Mouse (Mus musculus) cerebellum, postnatal 14 days (tissue): Measurements from ENCODE around the gene Anxa5.

Source experiments
- DNase-seq, 2 experiments: peaks; one replicate each; pipeline ENCODE4 v3.0.0; 2021; ENCODE audit warnings: mixed read lengths in 2 of 2

The Anxa5 gene

DNA sequence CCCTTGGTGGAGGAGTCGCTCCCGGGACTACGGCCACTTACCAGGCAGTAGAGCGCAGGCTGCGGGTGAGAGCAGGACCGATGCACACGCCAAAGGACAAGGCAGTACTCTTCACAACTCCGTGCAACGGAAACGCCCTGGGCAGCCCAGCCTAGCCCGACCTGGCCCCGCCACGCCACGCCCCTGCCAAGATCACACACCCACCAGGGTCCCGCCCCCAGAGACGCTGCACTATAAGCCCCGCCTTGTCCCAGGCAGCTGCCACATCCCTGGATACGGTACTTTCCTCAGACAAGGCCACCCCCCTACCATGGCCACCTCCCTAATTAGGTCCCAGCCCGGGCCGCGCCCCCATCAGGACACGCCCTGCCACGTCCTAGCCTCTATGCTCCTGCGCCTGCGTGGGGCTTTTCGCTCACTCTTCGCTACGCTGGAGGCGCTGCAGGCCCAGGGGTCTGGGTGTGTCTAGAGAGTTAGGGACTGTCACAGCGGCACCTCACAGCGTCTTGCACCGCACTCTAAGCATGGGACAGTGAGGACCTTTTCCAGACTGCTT is at the start of gene Anxa5, which contains the start of gene 1810062G17Rik:
Gene Anxa5, minus strand, starts transcription at position 363 of the 556 bp plus-strand sequence.
Gene 1810062G17Rik, plus strand, starts transcription at position 406 of the 556 bp plus-strand sequence.
- DNase-seq, result peak; percentile 85

GRCm38 (mm10) chr3:36524466-36524865 is 48.8 kb upstream of the Anxa5 start:
- no peak for DNase-seq

GRCm38 (mm10) chr3:36522137-36522536 is 46.4 kb upstream of the Anxa5 start:
- no peak for DNase-seq

GRCm38 (mm10) chr3:36521073-36522060 is 45.7 kb upstream of the Anxa5 start, which contains the start of gene Gm11549:
TSS of gene Gm11549 (minus strand) at chr3:36521813.
- DNase-seq, result peak; percentile 15 to 31

GRCm38 (mm10) chr3:36516196-36516595 is 40.5 kb upstream of the Anxa5 start:
- no peak for DNase-seq

DNA sequence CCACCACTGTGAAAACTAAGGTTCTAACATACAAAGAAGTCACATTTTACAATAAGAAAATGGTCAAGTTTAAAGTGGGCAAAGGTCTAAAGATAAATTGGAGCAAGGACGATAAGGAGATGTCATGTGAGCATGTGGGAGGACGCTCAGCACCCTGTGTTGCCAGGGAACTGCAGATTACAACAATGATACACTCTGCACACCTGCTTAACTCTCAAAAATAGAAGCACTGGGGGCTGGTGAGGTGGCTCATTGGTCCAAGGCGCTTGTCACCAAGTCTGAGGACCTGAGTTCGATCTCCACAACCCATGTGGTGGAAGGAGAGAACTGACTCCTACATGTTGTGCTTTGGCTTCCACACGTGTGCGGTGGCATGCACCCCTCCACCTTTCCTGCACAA is 35.8 kb upstream of the Anxa5 start:
- no peak for DNase-seq

DNA sequence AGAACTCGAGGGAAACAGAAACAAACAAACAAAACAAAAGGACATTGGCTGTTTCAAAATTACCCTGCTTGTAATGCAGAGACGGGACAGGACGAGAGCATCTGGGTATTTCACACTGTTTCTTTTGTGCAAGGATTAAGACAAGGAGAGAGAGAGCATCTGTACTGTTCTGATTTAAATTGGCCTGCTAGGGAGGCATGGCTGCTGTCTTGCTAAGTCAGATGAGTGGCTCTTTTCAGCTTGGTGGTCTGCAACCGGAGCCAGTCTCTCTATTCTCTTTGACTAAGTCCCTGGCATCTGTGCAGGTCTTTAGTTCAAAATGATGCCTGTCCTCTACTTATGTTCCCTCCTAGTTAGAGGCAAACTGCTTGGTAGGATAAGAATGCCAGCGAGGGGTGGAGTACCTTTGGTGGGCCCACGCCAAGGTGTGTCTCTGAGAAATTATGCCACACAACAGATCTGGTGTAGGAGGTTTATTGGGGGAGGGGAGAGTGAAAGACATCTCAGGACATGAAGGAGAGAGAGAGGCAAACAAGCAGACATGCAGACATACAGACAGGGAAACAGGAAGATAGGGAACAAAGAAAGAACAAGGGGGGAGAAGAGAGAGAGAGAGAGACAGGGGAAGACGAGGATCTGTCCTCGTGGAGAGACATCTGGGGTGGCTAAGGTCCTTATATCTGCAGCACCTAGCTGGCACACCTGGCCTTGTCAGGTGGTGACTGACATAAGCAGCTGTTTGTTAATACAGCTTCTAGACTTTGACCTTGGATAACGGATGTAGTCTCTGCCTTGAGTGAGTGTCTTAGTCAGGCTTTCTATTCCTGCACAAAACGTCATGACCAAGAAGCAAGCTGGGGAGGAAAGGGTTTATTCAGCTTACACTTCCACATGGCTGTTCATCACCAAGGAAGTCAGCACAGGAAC is 30.4 kb upstream of the Anxa5 start:
- no peak for DNase-seq

DNA sequence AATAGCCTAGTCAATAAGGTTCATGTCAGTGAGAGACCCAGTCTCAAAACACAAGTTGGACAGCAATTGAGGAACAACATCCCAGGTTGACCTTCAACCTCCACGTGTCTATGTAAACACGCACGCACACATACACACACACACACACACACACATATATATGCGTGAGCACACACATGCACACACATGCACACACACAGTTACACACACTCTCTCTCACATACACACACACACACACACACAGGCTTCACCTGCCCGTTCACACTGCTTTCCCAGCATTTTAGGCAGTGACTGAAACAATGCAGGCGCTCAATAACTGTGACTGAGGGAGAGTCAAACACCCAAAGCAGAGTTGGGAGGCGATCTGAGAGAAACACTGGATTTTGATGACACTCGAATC is 29.6 kb upstream of the Anxa5 start:
- DNase-seq, result no peak

- no peak for DNase-seq
Measured at GRCm38 (mm10) chr3:36501546-36501945, 25.9 kb upstream of the Anxa5 start.

DNA sequence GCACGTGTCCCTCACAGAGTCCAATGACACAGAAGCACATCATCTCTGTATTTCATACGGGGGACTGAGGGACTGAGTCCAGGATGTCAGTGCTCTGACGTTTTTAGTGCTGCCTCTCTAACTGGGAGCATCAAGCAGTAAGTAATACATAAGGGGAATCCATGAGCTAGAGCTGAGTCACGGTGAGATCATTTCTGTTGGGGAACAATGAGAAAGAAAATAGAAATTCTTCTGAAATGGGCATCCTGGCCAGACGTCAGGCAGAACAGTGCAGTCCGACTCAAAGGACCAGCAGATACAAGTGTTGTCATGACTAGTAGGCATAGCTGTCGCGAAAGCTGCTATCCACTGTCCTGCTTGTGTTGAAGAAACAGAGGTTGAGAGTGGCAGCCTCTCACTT is 25.3 kb upstream of the Anxa5 start:
- DNase-seq, result no peak

DNA sequence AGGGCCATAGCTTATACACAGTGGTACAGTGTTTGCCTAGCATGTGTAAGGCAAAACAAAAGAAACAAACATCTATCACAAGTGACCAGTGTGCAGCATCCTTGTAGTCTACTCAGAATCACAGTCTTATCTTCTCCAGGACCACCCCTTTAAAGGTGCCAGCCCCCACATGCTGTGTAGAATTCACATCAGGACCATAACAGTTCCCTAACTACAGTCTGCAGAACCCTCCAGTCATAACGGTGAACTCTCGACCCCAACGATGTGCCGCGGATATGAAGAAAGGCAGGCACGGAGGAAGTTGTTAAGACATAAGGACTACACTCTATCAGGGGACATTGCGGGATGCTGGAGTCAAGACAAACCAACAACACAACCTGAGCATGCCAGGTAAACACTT is 23.7 kb upstream of the Anxa5 start:
- no peak for DNase-seq

GRCm38 (mm10) chr3:36498224-36498623 is 22.5 kb upstream of the Anxa5 start:
- DNase-seq, result no peak

- peak; percentile 74 to 80 for DNase-seq
Measured at GRCm38 (mm10) chr3:36496746-36497145, 21.1 kb upstream of the Anxa5 start.

DNA sequence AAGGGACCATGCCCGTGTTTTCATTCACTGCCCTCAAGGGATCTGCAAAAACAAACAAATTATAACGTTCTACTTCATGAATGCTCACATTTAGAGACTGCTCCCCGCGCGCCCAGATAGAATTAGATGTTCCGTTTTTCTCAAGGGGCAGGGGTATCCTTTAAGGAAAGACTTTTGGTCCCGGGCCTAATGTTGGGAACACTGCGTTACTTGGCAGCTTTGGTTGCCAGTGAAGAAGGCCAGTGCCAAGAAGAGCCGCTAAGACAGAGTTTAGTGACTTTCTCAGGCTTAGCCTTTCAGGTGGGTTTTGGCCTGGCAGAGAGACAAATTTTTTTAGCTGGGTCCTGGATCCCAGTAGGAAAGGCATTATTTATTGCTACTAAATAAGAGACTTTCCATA is 20.6 kb upstream of the Anxa5 start:
- DNase-seq, result no peak

DNA sequence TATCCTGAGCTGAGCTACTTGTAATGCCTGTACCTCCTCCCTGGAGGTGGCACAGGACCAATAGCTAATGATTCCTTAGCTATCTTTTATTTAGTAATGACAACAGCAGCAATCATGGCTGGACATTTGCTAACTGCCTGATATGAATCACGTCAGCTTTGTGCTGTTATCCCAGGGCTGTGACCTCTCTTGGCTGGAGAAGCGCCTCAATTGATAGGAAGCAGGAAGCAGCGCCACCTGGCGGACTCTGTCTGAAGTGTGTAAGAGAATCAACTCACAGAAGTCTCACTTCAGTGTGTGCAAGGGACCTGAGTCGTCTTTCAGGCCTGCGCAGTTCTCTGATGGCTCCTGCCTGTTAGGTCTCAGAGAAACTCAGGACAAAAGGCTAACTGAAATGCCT is 19.7 kb upstream of the Anxa5 start:
- DNase-seq, result peak; percentile 92 to 96

DNA sequence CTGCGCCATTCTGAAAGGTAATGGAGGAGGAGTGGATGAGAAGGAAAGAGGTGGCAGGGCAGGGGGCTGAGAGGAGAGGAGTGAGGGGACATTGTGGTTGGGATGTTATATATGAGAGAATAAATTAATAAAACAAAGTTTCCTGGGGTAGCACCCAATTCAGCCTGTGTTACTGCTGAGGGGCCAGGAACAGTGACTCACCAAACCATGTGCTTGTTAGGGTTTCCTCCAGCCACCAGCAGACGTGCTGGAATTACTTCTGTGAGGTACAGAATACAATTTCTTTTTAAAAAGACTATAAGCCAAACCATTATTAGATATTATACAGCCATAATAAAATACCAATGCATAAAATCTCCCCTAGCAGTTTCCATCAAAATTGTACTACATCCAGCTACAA is 18.9 kb upstream of the Anxa5 start:
- no peak for DNase-seq

DNA sequence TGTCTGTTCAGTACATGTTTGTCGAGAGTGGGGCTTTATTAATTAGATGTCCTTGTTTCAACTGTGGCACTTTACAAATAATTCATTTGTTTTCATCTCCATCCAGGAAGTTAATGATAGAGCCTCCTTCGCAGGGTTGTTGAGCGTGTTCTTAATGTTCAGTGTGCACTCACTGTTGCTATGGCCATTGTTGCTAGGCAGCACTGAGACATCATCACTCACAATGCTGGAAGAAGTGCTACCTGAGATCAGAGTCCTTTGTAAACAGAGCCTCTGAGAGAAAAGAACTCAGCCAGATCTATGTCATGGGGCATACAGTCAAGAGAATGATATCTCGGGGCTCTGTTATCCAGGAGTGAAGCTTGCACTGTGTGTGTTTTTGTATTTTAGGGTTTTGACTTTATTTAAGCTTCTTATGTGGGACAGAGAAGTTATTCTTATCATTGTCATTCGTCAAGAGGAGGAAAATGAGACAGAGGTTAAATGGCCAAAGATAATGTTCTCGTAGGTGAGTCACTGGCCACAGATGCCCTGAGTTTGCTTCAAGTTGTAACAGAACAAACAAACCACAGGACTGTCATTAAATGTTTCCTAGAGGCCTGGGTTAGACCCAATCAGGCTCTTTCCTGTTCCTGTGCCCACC is 18.1 kb upstream of the Anxa5 start:
- no peak for DNase-seq

- DNase-seq, result no peak
Measured at GRCm38 (mm10) chr3:36492716-36493391, 17.2 kb upstream of the Anxa5 start.

- no peak for DNase-seq
Measured at GRCm38 (mm10) chr3:36491535-36491934, 15.8 kb upstream of the Anxa5 start.

DNA sequence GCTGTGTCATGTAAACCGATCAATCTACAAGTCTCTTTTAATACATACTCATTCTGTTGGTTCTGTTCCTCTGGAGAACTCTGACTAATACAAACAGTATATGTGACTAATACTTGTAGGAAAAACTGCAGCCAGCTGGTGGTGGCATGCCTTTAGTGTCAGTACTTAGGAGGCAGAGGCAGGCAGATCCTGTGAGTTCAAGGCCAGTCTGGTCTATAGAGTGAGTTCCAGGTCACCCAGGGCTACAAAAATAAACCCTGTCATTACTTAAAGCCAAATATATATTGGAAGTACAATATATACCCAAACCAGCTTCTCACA is 13.9 kb upstream of the Anxa5 start:
- no peak for DNase-seq

DNA sequence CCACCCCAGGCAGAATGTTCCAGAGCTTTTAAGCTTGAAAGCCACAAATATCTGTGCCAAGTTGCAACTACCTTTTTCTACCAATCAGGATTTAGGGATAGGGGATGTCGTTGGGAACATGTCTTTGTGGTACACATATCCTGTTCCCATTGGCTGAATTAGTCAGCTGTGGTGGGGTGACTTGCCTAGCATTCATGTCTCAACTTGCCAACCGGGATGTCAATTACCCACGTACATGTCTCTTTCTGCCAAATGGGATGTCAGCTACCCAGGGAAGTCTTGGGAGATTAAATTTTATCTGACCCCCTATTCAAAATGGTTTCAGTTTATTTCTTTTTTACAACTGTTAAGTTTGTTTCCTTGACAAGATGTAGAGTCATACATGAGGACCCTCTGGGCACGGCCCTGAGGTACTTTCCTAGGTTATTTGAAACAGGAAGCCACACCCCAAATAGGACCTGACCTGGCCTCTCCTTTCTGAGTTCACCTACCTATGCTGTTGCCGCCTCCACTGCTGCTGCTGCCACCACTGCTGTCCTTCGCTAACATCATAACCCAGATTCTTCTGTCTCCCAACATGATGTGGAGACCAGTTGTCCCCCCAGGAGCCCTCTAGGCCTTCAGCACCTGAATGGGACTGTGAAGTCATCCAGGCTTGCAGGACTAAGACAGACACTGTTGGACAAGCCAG is 13.3 kb upstream of the Anxa5 start:
- no peak for DNase-seq
